Mouse (Mus musculus) liver, embryonic 11.5 days (tissue): ENCODE results near the gene Hoxa11. TPM values are rescaled to one million over a fixed set of nuclear protein-coding genes. Genes with fewer than 3 reads are reported as not detected.

Source experiments
- ATAC-seq: fragments of 200-750 bp; cut with Nextera tagmentation; replicated peaks from 2 replicates; pipeline ENCODE4 v1.8.0; 2017; ENCODE audit warnings: moderate number of reproducible peaks, mild to moderate bottlenecking, moderate TSS enrichment, moderate library complexity; ENCODE audit not compliant: low FRiP score
- DNase-seq: peaks from one replicate; pipeline ENCODE4 v3.0.0-alpha.2; 2017; ENCODE audit warnings: low spot score
- H3K27ac ChIP-seq: fragments of 300-500 bp; sonication (generic); 2 replicates; pipeline ENCODE4 v1.5.1; 2014; ENCODE audit warnings: mild to moderate bottlenecking, low read depth, low read length, control low read depth
- H3K27me3 ChIP-seq: fragments of 300-500 bp; sonication (generic); replicated peaks from 2 replicates; pipeline ENCODE4 v1.6.1; 2014; ENCODE audit warnings: low read length, mixed read lengths; ENCODE audit not compliant: control insufficient read depth, insufficient read depth
- H3K36me3 ChIP-seq: fragments of 300-500 bp; sonication (generic); 2 replicates; pipeline ENCODE4 v1.6.1; 2014; ENCODE audit warnings: mild to moderate bottlenecking, low read length, moderate library complexity, mixed read lengths; ENCODE audit not compliant: control insufficient read depth, insufficient read depth
- H3K4me1 ChIP-seq: fragments of 300-500 bp; sonication (generic); replicated peaks from 2 replicates; pipeline ENCODE4 v1.6.1; 2014; ENCODE audit warnings: low read length, mixed read lengths; ENCODE audit not compliant: control insufficient read depth, insufficient read depth
- H3K4me2 ChIP-seq: fragments of 300-500 bp; sonication (generic); 2 replicates; pipeline ENCODE4 v1.6.1; 2014; ENCODE audit warnings: mild to moderate bottlenecking, control low read depth, moderate library complexity
- H3K4me3 ChIP-seq: fragments of 300-500 bp; sonication (generic); 2 replicates; pipeline ENCODE4 v1.5.1; 2014; ENCODE audit warnings: low read depth, low read length, control low read depth
- H3K9ac ChIP-seq: fragments of 300-500 bp; sonication (generic); 2 replicates; pipeline ENCODE4 v1.6.1; 2014; ENCODE audit warnings: low read depth, low read length, control low read depth
- H3K9me3 ChIP-seq: fragments of 300-500 bp; sonication (generic); 2 replicates; pipeline ENCODE4 v1.6.1; 2016; ENCODE audit warnings: low read length, inconsistent platforms, mixed read lengths; ENCODE audit not compliant: control insufficient read depth
- WGBS: fragments of 180-500 bp; shearing (Covaris S2); extraction: QIAGEN DNeasy Blood & Tissue Kit; methylation state at CpG from one replicate; pipeline ENCODE4 v1.1.7; 2014; 5-methylcytosine and 5-hydroxymethylcytosine counted together
- polyA plus RNA-seq: library from polyadenylated mRNA; unstranded; fragments of >200 nt; fragmentation: Nextera tagmentation; extraction: Ambion mirVana; gene quantifications from 2 replicates; pipeline ENCODE4 v1.2.1, GENCODE M21; 2014

The Hoxa11 gene
- polyA plus RNA-seq, 1 experiment from 2014 or later, result 0.26 TPM

DNA sequence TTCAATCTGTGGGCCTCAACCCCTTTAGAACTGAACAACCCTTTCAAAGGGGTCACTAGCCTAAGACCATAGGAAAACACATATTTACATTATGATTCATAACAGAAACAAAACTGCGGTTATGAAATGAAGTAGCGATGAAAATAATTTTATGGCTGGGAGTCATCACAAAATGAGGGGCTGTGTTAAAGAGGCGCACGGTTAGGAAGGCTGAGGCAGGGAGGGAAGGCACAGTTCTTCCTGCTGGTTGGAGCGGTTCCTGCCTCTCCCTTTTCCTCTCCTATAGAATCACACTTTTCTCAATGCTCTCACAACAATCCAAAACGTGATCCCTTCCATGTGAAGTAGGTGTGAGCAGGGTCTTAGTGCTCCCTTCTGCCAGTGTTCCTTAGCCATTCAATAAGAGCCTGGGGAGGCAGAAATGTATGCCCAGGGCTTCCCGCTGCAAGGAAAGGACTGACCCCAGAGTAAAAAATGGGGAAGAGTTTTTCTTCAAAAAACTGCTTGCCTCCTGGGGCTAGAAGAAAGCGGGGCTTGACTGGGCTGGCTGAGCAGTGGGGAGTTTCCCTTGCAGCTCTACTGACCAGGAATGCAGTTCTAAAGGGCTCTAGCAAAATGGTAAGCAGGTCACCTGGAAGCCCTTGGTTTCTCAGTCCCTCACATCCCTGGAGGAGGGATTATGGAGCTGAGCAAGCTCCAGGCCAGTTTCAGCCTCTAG, 30.1 kb upstream of the Hoxa11 start:
- WGBS, result 22% methylated on average over 8 of the region's 8 CpGs
- no peaks in the 10 kb centered on the region for H3K4me1 ChIP-seq
- H3K27ac ChIP-seq, result no peak overlapping the region
- H3K36me3 ChIP-seq, result no peaks in the 10 kb centered on the region
- H3K27me3 ChIP-seq, result peaks cover 73% of the 10 kb centered on the region
- ATAC-seq, result no peak
- no peaks in the 10 kb centered on the region for H3K9me3 ChIP-seq
- no peak overlapping the region for H3K9ac ChIP-seq
- H3K4me3 ChIP-seq, result no peak overlapping the region
- no peak for DNase-seq
- H3K4me2 ChIP-seq, result no peak overlapping the region

DNA sequence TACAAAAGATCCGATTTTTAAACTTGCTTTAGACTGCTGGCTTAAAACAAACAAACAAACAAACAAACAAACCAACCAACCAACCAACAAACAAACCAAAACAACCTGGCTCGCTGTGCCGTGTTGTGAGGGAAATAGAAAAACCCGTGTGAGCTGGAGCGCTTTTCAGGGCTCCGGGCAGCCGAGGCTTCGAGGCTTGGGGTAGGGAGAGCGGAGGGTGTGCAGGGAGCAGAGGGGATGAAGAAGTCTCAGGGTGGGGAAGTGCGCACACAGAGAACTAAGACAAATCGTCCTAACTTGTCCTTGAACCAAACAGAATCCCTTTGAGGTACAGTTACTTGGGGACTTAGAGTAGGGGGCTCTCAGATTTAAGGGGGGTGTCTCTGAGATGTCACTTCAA, 29.0 kb upstream of the Hoxa11 start:
- no peak overlapping the region for H3K4me3 ChIP-seq
- no peak overlapping the region for H3K27ac ChIP-seq
- H3K36me3 ChIP-seq, result no peaks in the 10 kb centered on the region
- no peak overlapping the region for H3K9ac ChIP-seq
- H3K4me2 ChIP-seq, result no peak overlapping the region
- H3K4me1 ChIP-seq, result no peaks in the 10 kb centered on the region
- DNase-seq, result no peak
- H3K9me3 ChIP-seq, result no peaks in the 10 kb centered on the region
- no peak for ATAC-seq
- WGBS, result 9% methylated on average over 11 of the region's 11 CpGs
- peaks cover 85% of the 10 kb centered on the region for H3K27me3 ChIP-seq

DNA sequence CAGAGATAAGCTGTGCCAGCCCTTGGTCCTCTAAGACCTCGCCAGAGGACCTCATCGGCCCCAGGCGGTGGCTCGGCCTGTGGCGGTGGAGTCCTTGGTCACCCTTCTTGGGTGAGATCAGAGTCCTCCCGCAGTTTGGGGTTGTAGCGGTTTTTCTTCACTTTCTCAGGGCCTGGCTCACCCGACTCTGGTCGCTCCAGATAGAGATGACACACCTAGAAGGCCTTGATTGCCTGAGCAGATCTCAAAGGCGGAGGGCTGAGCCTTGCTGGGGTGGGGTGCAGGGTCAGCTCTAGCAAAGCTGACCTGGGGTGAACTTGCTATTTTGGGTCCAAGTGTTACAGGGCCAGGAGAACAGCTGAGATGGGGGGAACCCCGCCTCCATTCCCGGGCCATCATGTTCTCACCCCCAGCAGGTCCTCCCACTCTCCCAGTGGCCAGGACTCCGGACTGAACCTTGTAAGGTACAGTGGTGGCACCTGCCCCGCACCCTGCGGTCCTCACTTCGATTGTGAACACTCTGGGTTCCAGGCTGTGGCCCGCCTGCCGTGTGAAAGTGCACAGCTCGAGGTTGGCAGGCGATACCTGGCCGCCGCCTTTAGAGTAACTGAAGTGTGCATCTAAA, 28.2 kb upstream of the Hoxa11 start:
- H3K9ac ChIP-seq, result no peak overlapping the region
- no peak overlapping the region for H3K4me2 ChIP-seq
- no peak for ATAC-seq
- H3K36me3 ChIP-seq, result no peaks in the 10 kb centered on the region
- H3K27me3 ChIP-seq, result peaks cover 93% of the 10 kb centered on the region
- DNase-seq, result peak; percentile 46
- no peaks in the 10 kb centered on the region for H3K4me1 ChIP-seq
- no peak overlapping the region for H3K4me3 ChIP-seq
- no peaks in the 10 kb centered on the region for H3K9me3 ChIP-seq
- H3K27ac ChIP-seq, result no peak overlapping the region
- 4% methylated on average over 22 of the region's 22 CpGs for WGBS

DNA sequence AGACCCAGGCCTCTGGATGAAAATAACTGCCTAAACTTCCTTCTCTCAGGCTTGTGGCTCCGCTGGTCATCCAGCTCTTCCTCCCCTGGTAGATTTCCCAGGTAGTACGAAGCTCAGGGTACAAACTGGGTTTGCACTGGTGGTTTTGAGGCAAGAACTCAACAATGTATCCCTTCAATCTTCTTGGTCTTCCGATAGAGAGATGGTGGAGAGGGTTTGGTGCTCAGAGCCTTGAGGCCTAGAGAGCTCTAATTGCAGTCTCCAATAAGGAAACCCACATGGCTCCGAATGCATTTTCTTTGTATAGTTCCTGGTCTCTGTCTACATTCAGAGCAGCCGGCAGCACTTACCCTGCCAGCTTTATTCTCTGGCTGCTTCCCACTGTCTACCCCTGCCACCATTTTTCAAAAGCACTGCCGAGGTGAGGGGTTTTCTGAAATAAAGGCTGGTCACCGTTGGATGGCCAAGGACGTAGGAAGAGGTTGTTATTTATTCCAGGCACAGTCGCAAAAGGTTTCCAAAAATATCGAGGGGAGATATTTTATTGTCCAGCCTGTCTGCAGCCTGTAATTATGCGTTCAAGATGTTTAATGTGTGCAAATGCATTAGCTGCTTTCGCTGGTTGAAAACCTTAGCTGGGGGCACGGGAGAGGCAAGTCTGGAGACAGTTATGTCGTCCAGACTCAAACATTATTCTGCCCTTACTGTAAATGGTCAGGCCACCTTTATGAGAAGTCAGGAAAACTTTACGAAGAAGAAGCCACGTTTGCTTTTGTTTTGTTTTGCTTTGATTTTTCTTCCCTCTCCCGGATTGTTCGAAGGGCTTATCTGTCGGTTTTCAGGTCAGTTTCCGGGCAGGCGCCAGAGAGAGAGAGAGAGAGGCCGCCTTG, 27.4 kb upstream of the Hoxa11 start:
- 9% methylated on average over 22 of the region's 22 CpGs for WGBS
- H3K36me3 ChIP-seq, result no peaks in the 10 kb centered on the region
- H3K4me3 ChIP-seq, result no peak overlapping the region
- DNase-seq (no peak), ATAC-seq (no peak)
- peaks cover 98% of the 10 kb centered on the region for H3K27me3 ChIP-seq
- no peak overlapping the region for H3K9ac ChIP-seq
- H3K4me2 ChIP-seq, result no peak overlapping the region
- H3K27ac ChIP-seq, result no peak overlapping the region
- H3K9me3 ChIP-seq, result no peaks in the 10 kb centered on the region
- H3K4me1 ChIP-seq, result no peaks in the 10 kb centered on the region

DNA sequence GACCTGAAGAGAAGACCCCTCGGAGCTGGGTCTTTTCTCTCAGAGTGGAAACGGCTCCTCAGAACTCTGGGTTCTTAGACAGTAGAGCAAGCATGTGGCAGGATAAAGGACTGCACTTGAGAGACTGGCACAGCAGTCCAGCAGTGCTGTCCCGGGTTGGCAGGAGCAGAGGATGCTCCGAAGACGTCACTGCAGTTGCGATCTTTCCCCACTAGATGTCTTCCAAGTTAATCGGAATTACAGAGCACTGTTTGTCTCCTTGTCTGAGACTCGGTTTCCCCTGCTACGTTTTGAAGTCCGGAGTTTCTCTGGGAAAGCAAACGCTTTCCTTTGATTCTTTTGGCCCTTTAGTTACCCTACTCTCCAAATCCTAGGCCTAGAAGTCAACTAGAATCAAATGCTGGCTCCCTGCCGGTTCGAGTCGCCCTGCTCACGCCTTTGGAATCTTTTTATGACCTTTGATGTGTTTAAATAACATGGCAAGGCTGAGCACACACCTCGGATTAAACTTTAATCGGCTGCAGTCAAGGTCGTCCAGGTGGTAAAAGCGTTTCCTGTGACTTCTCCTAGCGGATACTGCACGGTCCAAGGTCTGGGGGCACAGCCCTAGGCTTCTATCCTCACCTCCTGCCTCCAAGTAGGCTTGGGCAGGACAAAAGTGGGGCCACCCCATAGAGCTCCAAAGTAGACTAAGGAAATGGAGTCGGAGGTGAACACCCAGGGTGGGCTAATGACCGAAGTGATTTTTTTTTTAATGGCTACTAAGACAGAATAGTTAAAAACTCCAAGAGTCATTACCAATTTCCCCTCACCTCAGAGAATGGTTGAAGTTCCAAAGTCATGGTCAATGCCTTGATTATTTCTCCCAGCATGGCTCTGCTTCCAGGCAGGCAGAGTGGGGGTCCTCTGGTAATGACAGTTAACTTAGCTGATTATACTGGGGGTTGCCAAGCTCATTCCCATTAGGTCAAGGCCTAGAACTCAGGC, 25.2 kb upstream of the Hoxa11 start:
- peaks cover 97% of the 10 kb centered on the region for H3K27me3 ChIP-seq
- DNase-seq (no peak), ATAC-seq (no peak)
- H3K4me1 ChIP-seq, result no peaks in the 10 kb centered on the region
- H3K36me3 ChIP-seq, result no peaks in the 10 kb centered on the region
- H3K4me2 ChIP-seq, result no peak overlapping the region
- no peak overlapping the region for H3K27ac ChIP-seq
- 8% methylated on average over 23 of the region's 23 CpGs for WGBS
- H3K9ac ChIP-seq, result no peak overlapping the region
- no peaks in the 10 kb centered on the region for H3K9me3 ChIP-seq
- H3K4me3 ChIP-seq, result no peak overlapping the region

DNA sequence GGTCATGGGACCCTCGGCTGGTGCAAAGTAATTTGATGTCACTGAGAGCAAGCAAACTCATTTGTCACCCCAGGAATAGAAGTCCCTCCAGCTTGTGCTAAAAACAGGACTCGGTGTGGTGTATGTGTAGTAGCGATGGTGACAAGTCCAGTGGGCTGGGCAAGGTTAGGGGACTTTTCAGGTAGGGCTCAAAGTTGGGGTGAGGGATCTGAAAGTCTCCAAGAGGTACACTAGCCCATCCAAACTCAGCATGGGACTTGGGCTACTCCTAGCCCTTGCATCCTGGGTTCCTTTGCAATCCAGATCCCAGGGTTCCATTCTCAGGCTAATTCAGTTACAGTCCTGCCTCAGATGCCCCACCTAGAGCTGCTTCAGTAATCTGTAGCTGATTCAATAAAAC, 23.1 kb upstream of the Hoxa11 start:
- Histone ChIP-seq H3K27ac (no peak overlapping the region), H3K4me3 (no peak overlapping the region), H3K9ac (no peak overlapping the region), H3K36me3 (no peaks in the 10 kb centered on the region), H3K27me3 (peaks cover 97% of the 10 kb centered on the region), H3K4me2 (no peak overlapping the region), H3K9me3 (no peaks in the 10 kb centered on the region), H3K4me1 (no peaks in the 10 kb centered on the region)
- ATAC-seq (no peak), DNase-seq (no peak)
- 6% methylated on average over 3 of the region's 3 CpGs for WGBS

DNA sequence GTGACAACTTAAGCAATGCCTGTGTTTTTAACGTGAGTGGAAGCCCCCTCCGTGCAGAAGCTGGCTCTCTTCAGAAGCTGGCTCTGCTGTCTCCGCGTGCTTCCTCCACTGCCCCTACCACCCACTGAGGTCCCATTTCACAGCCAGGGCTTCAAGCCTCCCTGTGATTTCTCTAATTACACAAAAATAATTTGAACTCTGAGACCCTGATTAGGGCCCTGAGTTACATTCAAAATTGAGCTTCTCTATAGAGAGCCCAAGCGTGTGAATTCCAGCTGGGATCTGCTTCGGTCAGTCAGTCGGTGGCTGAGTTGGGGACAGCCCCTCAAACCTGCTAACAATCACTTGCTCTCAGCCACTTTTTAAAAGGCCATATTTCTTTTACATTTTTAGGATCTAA, 22.7 kb upstream of the Hoxa11 start:
- Histone ChIP-seq H3K9ac (no peak overlapping the region), H3K4me2 (no peak overlapping the region), H3K9me3 (no peaks in the 10 kb centered on the region), H3K4me3 (no peak overlapping the region), H3K4me1 (no peaks in the 10 kb centered on the region), H3K27ac (no peak overlapping the region), H3K27me3 (peaks cover 97% of the 10 kb centered on the region), H3K36me3 (no peaks in the 10 kb centered on the region)
- 9% methylated on average over 7 of the region's 7 CpGs for WGBS
- ATAC-seq (no peak), DNase-seq (no peak)

DNA sequence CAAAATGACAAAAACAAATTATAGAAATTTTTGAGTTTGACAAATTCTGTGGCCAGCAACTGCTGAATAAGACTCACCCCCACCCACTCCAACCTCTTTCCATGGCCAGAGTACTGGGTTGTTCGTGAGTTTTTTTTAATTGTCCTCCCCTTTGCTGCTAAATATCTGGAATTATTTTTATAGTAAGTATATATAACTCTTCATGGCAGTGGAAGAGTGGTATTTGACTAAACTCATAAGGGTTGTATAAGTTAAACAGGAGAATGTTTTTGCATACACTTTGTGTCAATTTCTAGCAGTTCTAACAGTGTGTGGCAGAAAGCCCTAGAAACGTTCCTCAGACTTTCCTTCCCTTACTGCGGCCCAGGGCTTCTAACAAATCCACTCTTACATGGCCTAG, 22.1 kb upstream of the Hoxa11 start:
- no peaks in the 10 kb centered on the region for H3K9me3 ChIP-seq
- H3K27ac ChIP-seq, result no peak overlapping the region
- H3K9ac ChIP-seq, result no peak overlapping the region
- H3K36me3 ChIP-seq, result no peaks in the 10 kb centered on the region
- H3K4me1 ChIP-seq, result no peaks in the 10 kb centered on the region
- WGBS, result 9% methylated on average over 3 of the region's 3 CpGs
- ATAC-seq (no peak), DNase-seq (no peak)
- H3K27me3 ChIP-seq, result peaks cover 97% of the 10 kb centered on the region
- H3K4me3 ChIP-seq, result no peak overlapping the region
- H3K4me2 ChIP-seq, result no peak overlapping the region
